Mouse (Mus musculus) hindbrain, embryonic 14.5 days (tissue): Measurements from ENCODE around the gene Lrsam1. TPM values are rescaled to one million over a fixed set of nuclear protein-coding genes. Genes with fewer than 3 reads are reported as not detected.

ENCODE experiments used
- ATAC-seq: fragments of 200-750 bp; cut with Nextera tagmentation; 2 replicates; pipeline ENCODE4 v1.8.0; 2017; ENCODE audit warnings: moderate number of reproducible peaks, mild to moderate bottlenecking, moderate TSS enrichment, moderate library complexity; ENCODE audit not compliant: low FRiP score
- DNase-seq: peaks from one replicate; pipeline ENCODE4 v3.0.0-alpha.2; 2015; ENCODE audit warnings: low spot score
- H3K27ac ChIP-seq: fragments of 300-500 bp; sonication (generic); 2 replicates; pipeline ENCODE4 v1.5.1; 2014; ENCODE audit warnings: mild to moderate bottlenecking, moderate library complexity
- H3K27me3 ChIP-seq: fragments of 300-500 bp; sonication (generic); 2 replicates; pipeline ENCODE4 v1.6.1; 2014; ENCODE audit warnings: mild to moderate bottlenecking, low read length, mixed read lengths; ENCODE audit not compliant: control insufficient read depth, insufficient read depth
- H3K36me3 ChIP-seq: fragments of 300-500 bp; sonication (generic); replicated peaks from 2 replicates; pipeline ENCODE4 v1.6.1; 2014; ENCODE audit not compliant: control insufficient read depth, insufficient read depth
- H3K4me1 ChIP-seq: fragments of 300-500 bp; sonication (generic); replicated peaks from 2 replicates; pipeline ENCODE4 v1.6.1; 2014; ENCODE audit warnings: antibody characterized with exemption, low read length, mixed read lengths; ENCODE audit not compliant: control insufficient read depth, insufficient read depth
- H3K4me2 ChIP-seq: fragments of 300-500 bp; sonication (generic); replicated peaks from 2 replicates; pipeline ENCODE4 v1.6.1; 2014; ENCODE audit warnings: mild to moderate bottlenecking, moderate library complexity
- H3K4me3 ChIP-seq: fragments of 300-500 bp; sonication (generic); replicated peaks from 2 replicates; pipeline ENCODE4 v1.5.1; 2014; ENCODE audit warnings: mild to moderate bottlenecking, low read length
- H3K9ac ChIP-seq: fragments of 300-500 bp; sonication (generic); 2 replicates; pipeline ENCODE4 v1.6.1; 2014
- H3K9me3 ChIP-seq: fragments of 300-500 bp; sonication (generic); 2 replicates; pipeline ENCODE4 v1.6.1; 2016; ENCODE audit warnings: low read length; ENCODE audit not compliant: control insufficient read depth
- WGBS: fragments of 180-500 bp; shearing (Covaris S2); extraction: QIAGEN DNeasy Blood & Tissue Kit; methylation state at CpG from one replicate; pipeline ENCODE4 v1.1.7; 2014; 5-methylcytosine and 5-hydroxymethylcytosine counted together
- polyA plus RNA-seq: library from polyadenylated mRNA; unstranded; fragments of >200 nt; fragmentation: Nextera tagmentation; extraction: Ambion mirVana; gene quantifications from 2 replicates; pipeline ENCODE4 v1.2.1, GENCODE M21; 2014

The Lrsam1 gene
- polyA plus RNA-seq, 1 experiment from 2014 or later = 20.2 TPM

- H3K36me3 ChIP-seq = 0 out of 2 replicates have a peak, but pooled peaks cover 3% of the 10 kb centered on the region
- peaks cover 25% of the 10 kb centered on the region for H3K4me1 ChIP-seq
- ATAC-seq = no peak
- no peak overlapping the region for H3K4me3 ChIP-seq
- H3K9me3 ChIP-seq = no peaks in the 10 kb centered on the region
- 24% methylated on average over 8 of the region's 8 CpGs for WGBS
- DNase-seq = no peak
- no peaks in the 10 kb centered on the region for H3K27me3 ChIP-seq
- H3K9ac ChIP-seq = peak overlapping the region; percentile 9; the same call in 1 of the 2 replicates
- H3K27ac ChIP-seq = peak overlapping the region; percentile 40
- H3K4me2 ChIP-seq = no peak overlapping the region
Measured at GRCm38 (mm10) chr2:32895606-32896106, 65.8 kb downstream of the Lrsam1 start.

- Histone ChIP-seq H3K4me2 (no peak overlapping the region), H3K27me3 (no peaks in the 10 kb centered on the region), H3K4me1 (peaks cover 25% of the 10 kb centered on the region), H3K27ac (no peak overlapping the region), H3K9ac (no peak overlapping the region), H3K36me3 (0 out of 2 replicates have a peak, but pooled peaks cover 3% of the 10 kb centered on the region), H3K9me3 (no peaks in the 10 kb centered on the region), H3K4me3 (no peak overlapping the region)
- 82% methylated on average over 2 of the region's 2 CpGs for WGBS
- ATAC-seq (no peak), DNase-seq (no peak)
Measured at GRCm38 (mm10) chr2:32894097-32894496, 67.3 kb downstream of the Lrsam1 start.

DNA sequence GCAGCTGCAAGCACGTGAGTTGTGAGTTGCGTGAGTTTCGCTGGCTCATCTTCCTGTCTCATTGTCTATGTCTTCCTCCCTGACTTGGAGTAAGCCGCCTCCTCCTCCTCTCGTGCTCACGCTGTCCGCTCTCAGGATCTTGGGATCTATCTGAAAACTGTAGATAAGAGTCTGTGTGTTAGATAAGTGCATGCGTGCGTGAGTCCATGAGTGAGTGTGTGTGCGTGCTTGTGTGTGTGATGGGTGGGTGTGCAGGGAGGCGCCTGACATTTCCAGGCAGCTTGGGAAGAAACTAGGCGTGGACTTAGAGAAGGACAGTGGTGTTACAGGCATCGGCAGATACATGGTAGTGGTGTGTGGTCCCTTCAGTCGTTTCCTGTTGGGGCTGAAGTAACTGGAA lies 68.9 kb downstream of the Lrsam1 start:
- Histone ChIP-seq H3K4me1 (peaks cover 28% of the 10 kb centered on the region), H3K4me2 (no peak overlapping the region)
- 92% methylated on average over 14 of the region's 14 CpGs for WGBS

DNA sequence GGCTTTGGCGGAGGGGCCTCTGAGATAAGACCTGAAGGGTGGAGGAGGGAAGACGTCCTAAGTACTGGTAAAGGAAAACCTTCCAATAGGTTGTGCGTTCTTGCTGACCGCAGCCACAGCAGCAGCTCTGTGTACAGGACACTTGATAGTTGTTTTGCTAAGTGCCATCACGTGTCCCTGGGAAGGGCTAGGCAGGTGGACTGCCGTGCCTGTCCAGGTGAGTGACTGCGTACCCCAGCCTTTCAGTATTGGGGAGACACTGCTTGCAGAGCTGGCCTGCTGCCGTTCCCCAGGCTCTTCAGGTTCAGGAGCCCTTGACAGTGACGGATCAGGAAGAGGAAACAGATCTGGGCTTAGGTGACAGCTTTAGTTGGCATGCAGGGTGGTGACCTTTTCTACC lies 70.1 kb downstream of the Lrsam1 start:
- Histone ChIP-seq H3K4me1 (peaks cover 16% of the 10 kb centered on the region), H3K27me3 (no peaks in the 10 kb centered on the region), H3K4me3 (no peak overlapping the region), H3K9ac (no peak overlapping the region), H3K4me2 (no peak overlapping the region), H3K9me3 (no peaks in the 10 kb centered on the region), H3K27ac (no peak overlapping the region), H3K36me3 (0 out of 2 replicates have a peak, but pooled peaks cover 3% of the 10 kb centered on the region)
- WGBS = 78% methylated on average over 9 of the region's 9 CpGs
- DNase-seq (no peak), ATAC-seq (no peak)

More for the DNA sequence above, 68.9 kb downstream of the Lrsam1 start:
- DNase-seq (no peak), ATAC-seq (no peak)
- Histone ChIP-seq H3K36me3 (0 out of 2 replicates have a peak, but pooled peaks cover 3% of the 10 kb centered on the region), H3K27ac (no peak overlapping the region), H3K27me3 (no peaks in the 10 kb centered on the region), H3K9ac (no peak overlapping the region), H3K9me3 (no peaks in the 10 kb centered on the region), H3K4me3 (no peak overlapping the region)

GRCm38 (mm10) chr2:32890280-32890679 lies 71.1 kb downstream of the Lrsam1 start:
- WGBS = 89% methylated on average over 3 of the region's 3 CpGs
- no peak overlapping the region for H3K4me3 ChIP-seq
- peaks cover 6% of the 10 kb centered on the region; the same call in 1 of the 2 replicates for H3K4me1 ChIP-seq
- H3K9me3 ChIP-seq = no peaks in the 10 kb centered on the region
- 0 out of 2 replicates have a peak, but pooled peaks cover 3% of the 10 kb centered on the region for H3K36me3 ChIP-seq
- no peak overlapping the region for H3K4me2 ChIP-seq
- no peaks in the 10 kb centered on the region for H3K27me3 ChIP-seq
- H3K9ac ChIP-seq = no peak overlapping the region
- ATAC-seq = no peak
- no peak overlapping the region for H3K27ac ChIP-seq
- no peak for DNase-seq

DNA sequence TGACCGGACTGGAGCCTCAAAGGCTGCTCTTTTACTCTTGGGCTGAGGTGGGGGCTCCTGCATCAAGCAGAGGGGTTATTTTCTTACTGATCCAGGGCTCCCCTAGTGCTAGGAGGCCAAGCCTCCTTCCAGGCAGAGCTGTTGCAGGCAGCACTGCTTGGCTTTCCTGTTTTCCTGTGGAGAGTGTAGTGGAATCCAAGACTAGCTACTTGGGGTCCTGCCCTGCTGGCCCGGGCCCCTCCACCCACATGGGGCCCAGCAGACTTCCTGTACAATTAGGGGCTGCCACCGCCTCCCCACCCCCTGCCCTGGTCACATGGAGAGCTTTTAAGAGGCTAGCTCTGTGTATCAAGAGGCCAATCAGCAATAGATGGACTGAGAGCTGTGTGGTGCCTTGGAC lies 72.9 kb downstream of the Lrsam1 start:
- WGBS = 49% methylated on average over 3 of the region's 3 CpGs
- Histone ChIP-seq H3K9me3 (no peaks in the 10 kb centered on the region), H3K27ac (peak overlapping the region; percentile 66; the same call in 1 of the 2 replicates), H3K36me3 (0 out of 2 replicates have a peak, but pooled peaks cover 3% of the 10 kb centered on the region), H3K4me2 (no peak overlapping the region), H3K4me3 (no peak overlapping the region), H3K27me3 (no peaks in the 10 kb centered on the region), H3K9ac (no peak overlapping the region), H3K4me1 (peaks cover 4% of the 10 kb centered on the region; the same call in 1 of the 2 replicates)
- no peak for DNase-seq
- no peak for ATAC-seq

DNA sequence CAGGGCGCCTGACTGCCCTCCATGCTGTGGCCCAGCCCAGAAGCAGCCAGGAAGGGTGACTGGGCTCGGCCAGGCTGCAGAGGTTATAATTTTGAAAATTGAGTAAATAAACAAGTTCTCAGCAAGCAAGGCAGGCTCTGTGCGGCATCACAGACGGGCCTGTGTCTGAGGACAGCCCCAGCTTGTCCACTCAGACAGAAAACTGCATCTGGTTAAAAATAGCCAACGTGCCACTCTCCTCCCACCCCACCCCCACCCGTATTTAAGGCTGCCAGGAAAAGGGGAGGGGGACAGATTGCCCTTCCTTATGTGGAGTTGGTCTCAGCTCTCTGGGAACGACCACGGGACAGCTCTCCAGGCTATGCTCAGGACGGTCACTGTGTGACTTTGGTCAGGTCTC lies 73.4 kb downstream of the Lrsam1 start:
- Histone ChIP-seq H3K9ac (no peak overlapping the region), H3K4me1 (peaks cover 4% of the 10 kb centered on the region; the same call in 1 of the 2 replicates), H3K4me3 (no peak overlapping the region), H3K4me2 (no peak overlapping the region), H3K27ac (peak overlapping the region; percentile 66; the same call in 1 of the 2 replicates), H3K9me3 (no peaks in the 10 kb centered on the region), H3K27me3 (no peaks in the 10 kb centered on the region), H3K36me3 (no peaks in the 10 kb centered on the region)
- DNase-seq = no peak
- ATAC-seq = no peak
- WGBS = 38% methylated on average over 9 of the region's 9 CpGs

DNA sequence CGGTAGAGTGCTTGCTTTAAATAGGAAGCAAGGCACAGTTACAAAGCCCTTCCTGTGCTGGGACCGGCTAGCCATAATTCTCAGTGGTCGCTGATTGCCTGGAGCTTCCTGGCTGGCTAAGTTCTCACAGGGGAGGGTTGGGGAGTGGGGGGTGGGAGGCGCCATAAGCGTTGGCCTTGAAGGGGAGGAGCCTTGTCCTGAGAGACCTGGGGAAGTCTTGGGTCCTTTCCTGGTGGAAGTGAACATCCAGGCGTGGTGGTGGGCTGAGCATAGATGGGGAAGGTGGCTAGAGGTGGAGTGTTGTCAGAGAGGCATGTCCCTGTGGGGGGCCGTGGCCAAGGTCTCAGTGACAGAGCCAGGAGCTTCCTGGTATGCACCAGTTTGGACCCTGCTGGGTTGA lies 76.7 kb downstream of the Lrsam1 start:
- DNase-seq = no peak
- Histone ChIP-seq H3K27ac (no peak overlapping the region), H3K36me3 (no peaks in the 10 kb centered on the region), H3K9me3 (no peaks in the 10 kb centered on the region), H3K4me3 (no peak overlapping the region), H3K9ac (no peak overlapping the region), H3K27me3 (no peaks in the 10 kb centered on the region), H3K4me1 (peaks cover 26% of the 10 kb centered on the region), H3K4me2 (no peak overlapping the region)
- WGBS = 39% methylated on average over 7 of the region's 7 CpGs
- ATAC-seq = no peak

GRCm38 (mm10) chr2:32882283-32883043 lies 79.0 kb downstream of the Lrsam1 start:
- H3K27ac ChIP-seq = no peak overlapping the region; the same call in 1 of the 2 replicates
- no peak for DNase-seq
- no peak overlapping the region for H3K4me2 ChIP-seq
- no peak overlapping the region for H3K4me3 ChIP-seq
- H3K36me3 ChIP-seq = no peaks in the 10 kb centered on the region
- 57% methylated on average over 20 of the region's 21 CpGs for WGBS
- H3K9ac ChIP-seq = no peak overlapping the region
- ATAC-seq = no peak
- H3K27me3 ChIP-seq = no peaks in the 10 kb centered on the region
- peaks cover 44% of the 10 kb centered on the region for H3K4me1 ChIP-seq
- H3K9me3 ChIP-seq = no peaks in the 10 kb centered on the region
